Mouse (Mus musculus) neural tube, embryonic 14.5 days (tissue): ENCODE measurements at regions not wholly inside any gene's neighbourhood (a gene's known extent, or its start where the extent isn't known, plus 50 kb on each side); places are given as distances from the start of the nearest gene placed in this dataset.
"Not testable (repeated sequence)": the region's sequence is repeated elsewhere in the genome, so short reads cannot be mapped to it uniquely, and the experiment has no call there.

ENCODE experiments used
- ATAC-seq: fragments of 200-750 bp; cut with Nextera tagmentation; 2 replicates; pipeline ENCODE4 v1.8.0; 2017; ENCODE audit warnings: low read depth, mild to moderate bottlenecking, moderate TSS enrichment, moderate library complexity
- H3K27ac ChIP-seq: fragments of 300-500 bp; sonication (generic); 2 replicates; pipeline ENCODE4 v1.5.1; 2014; ENCODE audit warnings: low read depth, mild to moderate bottlenecking, control low read depth, low read length, moderate library complexity, mixed read lengths
- H3K27me3 ChIP-seq: fragments of 300-500 bp; sonication (generic); 2 replicates; pipeline ENCODE4 v1.6.1; 2014; ENCODE audit warnings: low read length; ENCODE audit not compliant: control insufficient read depth, insufficient read depth
- H3K36me3 ChIP-seq: fragments of 300-500 bp; sonication (generic); 2 replicates; pipeline ENCODE4 v1.6.1; 2014; ENCODE audit warnings: low read length, mixed read lengths; ENCODE audit not compliant: control insufficient read depth, insufficient read depth
- H3K4me1 ChIP-seq: fragments of 300-500 bp; sonication (generic); 2 replicates; pipeline ENCODE4 v1.6.1; 2014; ENCODE audit warnings: low read length; ENCODE audit not compliant: control insufficient read depth, insufficient read depth
- H3K4me2 ChIP-seq: fragments of 300-500 bp; sonication (generic); 2 replicates; pipeline ENCODE4 v1.6.1; 2014; ENCODE audit warnings: mild to moderate bottlenecking, low read depth, low read length, control low read depth
- H3K4me3 ChIP-seq: fragments of 300-500 bp; sonication (generic); 2 replicates; pipeline ENCODE4 v1.5.1; 2014; ENCODE audit warnings: low read depth, low read length, control low read depth, mixed read lengths
- H3K9ac ChIP-seq: fragments of 300-500 bp; sonication (generic); replicated peaks from 2 replicates; pipeline ENCODE4 v1.6.1; 2014; ENCODE audit warnings: low read depth, mild to moderate bottlenecking, control low read depth, low read length, mixed read lengths
- H3K9me3 ChIP-seq: fragments of 300-500 bp; sonication (generic); 2 replicates; pipeline ENCODE4 v1.6.1; 2016; ENCODE audit warnings: low read length; ENCODE audit not compliant: control insufficient read depth
- WGBS: fragments of 180-500 bp; shearing (Covaris S2); extraction: QIAGEN DNeasy Blood & Tissue Kit; methylation state at CpG from one replicate; pipeline ENCODE4 v1.1.7; 2014; 5-methylcytosine and 5-hydroxymethylcytosine counted together

DNA sequence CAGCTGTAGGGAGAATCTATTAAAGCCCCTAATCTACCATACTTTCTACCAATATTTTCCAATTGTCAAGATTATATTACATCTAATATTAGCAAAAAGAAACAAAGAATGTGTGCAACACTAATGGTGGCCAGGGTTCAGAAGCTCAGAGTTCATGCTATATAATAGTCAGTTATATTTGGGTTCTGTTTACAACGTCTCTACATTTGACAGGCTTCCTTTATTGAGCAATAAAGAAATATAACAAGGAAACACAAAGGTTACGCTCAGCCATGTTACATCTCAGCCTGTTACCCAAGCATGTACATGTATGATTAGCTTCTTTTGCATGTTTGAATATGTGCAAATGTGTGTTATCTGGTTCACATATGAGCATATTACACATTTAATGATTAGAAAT lies 247.7 kb upstream of the Speer4f2 start:
- no peaks in the 10 kb centered on the region for H3K27me3 ChIP-seq
- no peak overlapping the region for H3K27ac ChIP-seq
- no peaks in the 10 kb centered on the region for H3K4me1 ChIP-seq
- no peak overlapping the region for H3K4me3 ChIP-seq
- H3K9me3 ChIP-seq = no peaks in the 10 kb centered on the region
- ATAC-seq = no peak
- H3K9ac ChIP-seq = no peak overlapping the region
- 82% methylated on average over 2 of the region's 2 CpGs for WGBS
- H3K36me3 ChIP-seq = no peaks in the 10 kb centered on the region
- no peak overlapping the region for H3K4me2 ChIP-seq

DNA sequence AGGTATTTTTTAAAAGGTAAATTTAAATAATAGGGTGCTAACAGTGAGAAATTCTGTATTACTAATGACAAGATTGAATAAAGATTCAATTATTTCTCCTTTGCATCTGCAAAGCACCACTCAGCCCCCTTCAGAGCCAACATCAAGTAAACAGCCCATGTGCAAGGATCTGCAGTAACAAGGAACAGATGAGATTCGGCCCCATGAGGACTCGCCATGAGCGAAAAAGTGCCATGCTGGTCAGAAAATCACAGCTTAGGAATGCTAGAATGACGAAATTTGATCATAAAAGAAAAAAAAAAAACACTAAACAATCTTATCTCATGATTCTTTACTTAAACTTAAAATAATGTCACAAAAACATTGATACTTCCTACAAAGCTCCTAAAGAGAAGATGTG lies 245.5 kb upstream of the Speer4f2 start:
- H3K27ac ChIP-seq = no peak overlapping the region
- no peak overlapping the region for H3K9ac ChIP-seq
- H3K4me3 ChIP-seq = no peak overlapping the region
- WGBS = 82% methylated on average over 4 of the region's 4 CpGs
- H3K36me3 ChIP-seq = no peaks in the 10 kb centered on the region
- H3K27me3 ChIP-seq = no peaks in the 10 kb centered on the region
- no peaks in the 10 kb centered on the region for H3K4me1 ChIP-seq
- H3K9me3 ChIP-seq = no peaks in the 10 kb centered on the region
- ATAC-seq = no peak
- H3K4me2 ChIP-seq = no peak overlapping the region

DNA sequence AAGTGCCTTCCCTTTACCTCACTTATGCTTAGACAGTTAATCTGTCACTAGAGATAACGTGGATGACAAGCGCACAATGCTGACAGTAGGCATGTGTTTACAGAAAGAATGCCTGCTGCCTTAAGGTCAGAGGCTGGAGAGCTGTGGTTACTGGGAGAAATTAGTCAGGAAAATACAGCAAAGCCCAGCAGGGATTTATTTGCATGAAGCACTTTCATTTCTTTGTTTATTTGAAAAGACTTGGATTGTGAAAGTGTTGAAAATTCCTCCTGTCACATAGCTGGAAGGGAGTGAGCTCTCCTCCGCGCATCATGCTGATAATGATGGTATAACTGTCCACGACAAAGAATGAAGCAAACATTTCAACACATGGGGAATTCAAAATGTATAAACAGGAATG lies 237.5 kb upstream of the Speer4f2 start:
- Histone ChIP-seq H3K36me3 (no peaks in the 10 kb centered on the region), H3K4me2 (no peak overlapping the region), H3K9me3 (no peaks in the 10 kb centered on the region), H3K4me1 (no peaks in the 10 kb centered on the region), H3K4me3 (no peak overlapping the region), H3K9ac (no peak overlapping the region), H3K27me3 (no peaks in the 10 kb centered on the region), H3K27ac (no peak overlapping the region)
- WGBS = 71% methylated on average over 5 of the region's 5 CpGs
- ATAC-seq = no peak

DNA sequence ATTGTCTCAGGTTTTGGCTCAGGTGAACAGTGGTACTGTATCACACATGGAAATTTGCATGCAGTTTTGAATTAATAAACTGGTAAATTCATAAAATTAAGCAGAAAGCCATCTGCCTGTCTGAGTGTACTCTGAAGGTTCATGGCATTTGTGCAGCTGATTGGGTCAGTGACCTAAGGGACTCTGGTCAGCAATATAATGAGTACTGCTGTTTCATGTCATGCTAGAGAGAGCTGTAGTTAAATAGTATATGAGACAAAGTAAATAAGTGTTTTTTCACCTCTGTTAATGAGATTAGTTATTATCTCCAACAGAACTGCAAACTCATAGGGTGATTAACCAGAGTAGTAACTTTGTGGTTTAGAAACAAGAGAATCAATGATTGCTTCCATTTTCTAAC lies 231.4 kb upstream of the Speer4f2 start:
- H3K9me3 ChIP-seq = no peaks in the 10 kb centered on the region
- H3K27ac ChIP-seq = no peak overlapping the region
- H3K4me2 ChIP-seq = no peak overlapping the region
- no peaks in the 10 kb centered on the region for H3K27me3 ChIP-seq
- H3K9ac ChIP-seq = no peak overlapping the region
- no peak overlapping the region for H3K4me3 ChIP-seq
- no peak for ATAC-seq
- H3K4me1 ChIP-seq = no peaks in the 10 kb centered on the region
- no peaks in the 10 kb centered on the region for H3K36me3 ChIP-seq

DNA sequence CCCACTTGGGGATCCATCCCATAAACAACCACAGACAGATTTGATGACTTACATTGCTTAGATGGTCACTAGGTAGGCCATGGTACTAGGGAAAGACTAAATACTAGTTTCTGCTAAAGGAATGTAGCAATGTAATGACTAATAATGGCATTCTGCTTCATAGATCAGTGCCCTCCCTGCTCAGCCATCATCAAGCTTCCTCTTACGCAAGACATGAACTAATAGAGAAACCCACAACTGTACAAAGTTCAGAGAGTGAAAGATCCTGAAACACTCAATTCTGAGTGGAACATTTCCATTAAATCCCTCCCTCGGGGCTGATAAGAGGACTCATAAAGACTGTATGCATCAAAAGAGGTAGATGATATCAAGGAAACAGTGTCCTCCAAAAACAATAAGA lies 198.4 kb upstream of the Speer4f2 start:
- no peak for ATAC-seq
- Histone ChIP-seq H3K27me3 (no peaks in the 10 kb centered on the region), H3K27ac (no peak overlapping the region), H3K4me3 (no peak overlapping the region), H3K36me3 (no peaks in the 10 kb centered on the region), H3K4me1 (no peaks in the 10 kb centered on the region), H3K9ac (no peak overlapping the region), H3K9me3 (no peaks in the 10 kb centered on the region), H3K4me2 (no peak overlapping the region)
- WGBS = 85% methylated on average over 2 of the region's 2 CpGs

DNA sequence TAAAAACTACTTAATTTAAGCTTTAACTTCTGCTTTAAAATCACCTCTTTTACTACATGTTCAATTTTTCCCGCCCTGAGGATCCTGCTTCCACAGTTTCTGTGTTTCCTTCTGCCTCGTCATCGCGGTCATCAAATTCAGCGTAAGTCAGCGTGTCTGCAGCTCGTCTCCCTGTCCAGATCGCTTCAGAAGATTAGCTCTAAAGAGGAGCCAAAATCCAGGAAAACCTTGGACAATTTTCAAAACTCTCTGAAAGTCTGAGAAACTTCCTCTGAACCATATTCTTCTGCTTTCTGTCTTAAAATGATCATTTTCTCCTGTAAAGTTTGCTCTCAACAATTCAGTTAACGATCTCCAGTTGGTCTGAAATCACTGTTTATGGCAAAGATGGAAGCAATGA lies 196.2 kb upstream of the Speer4f2 start:
- Histone ChIP-seq H3K9me3 (no peaks in the 10 kb centered on the region), H3K9ac (no peak overlapping the region), H3K4me1 (no peaks in the 10 kb centered on the region), H3K36me3 (no peaks in the 10 kb centered on the region), H3K4me3 (no peak overlapping the region), H3K4me2 (no peak overlapping the region), H3K27me3 (no peaks in the 10 kb centered on the region), H3K27ac (no peak overlapping the region)
- WGBS = 87% methylated on average over 9 of the region's 9 CpGs
- no peak for ATAC-seq

DNA sequence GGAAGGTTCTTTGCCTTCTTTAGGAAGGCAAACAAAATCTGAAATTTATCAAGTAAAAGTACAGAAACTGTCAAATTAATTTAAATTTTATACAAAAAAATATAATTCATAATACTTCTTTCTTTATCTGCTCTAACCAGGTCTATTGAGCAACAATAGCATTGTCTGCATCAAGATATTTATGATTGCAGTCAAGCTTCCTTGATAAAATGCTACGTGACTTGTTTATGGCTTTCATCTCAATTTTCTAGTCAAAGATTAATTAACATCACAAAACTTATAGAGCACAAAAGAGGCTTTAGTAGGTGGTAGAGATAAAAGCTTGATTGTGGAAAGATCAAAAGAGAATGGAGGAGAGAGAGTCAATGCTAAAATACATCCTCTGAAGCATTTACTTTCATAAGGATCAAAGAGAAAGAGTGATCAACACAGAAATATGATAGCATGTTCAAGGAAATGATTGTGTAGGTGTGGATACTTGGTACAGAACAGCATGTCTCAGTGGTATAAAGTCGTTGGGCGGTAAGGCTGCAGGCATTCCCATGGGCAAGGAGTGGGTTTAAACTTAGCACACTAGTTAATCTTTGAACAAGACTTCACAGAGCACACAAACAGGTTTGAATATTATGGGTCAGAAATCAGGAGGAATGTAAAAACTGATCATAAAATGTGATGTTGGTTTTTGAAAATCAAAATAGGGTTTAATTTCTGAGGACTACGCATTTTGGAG lies 164.3 kb upstream of the Speer4f2 start:
- no peaks in the 10 kb centered on the region for H3K27me3 ChIP-seq
- H3K4me2 ChIP-seq = no peak overlapping the region
- no peaks in the 10 kb centered on the region for H3K4me1 ChIP-seq
- 74% methylated on average over 4 of the region's 4 CpGs for WGBS
- H3K9me3 ChIP-seq = no peaks in the 10 kb centered on the region
- H3K9ac ChIP-seq = no peak overlapping the region
- H3K4me3 ChIP-seq = no peak overlapping the region
- no peak overlapping the region for H3K27ac ChIP-seq
- no peaks in the 10 kb centered on the region for H3K36me3 ChIP-seq
- ATAC-seq = no peak

DNA sequence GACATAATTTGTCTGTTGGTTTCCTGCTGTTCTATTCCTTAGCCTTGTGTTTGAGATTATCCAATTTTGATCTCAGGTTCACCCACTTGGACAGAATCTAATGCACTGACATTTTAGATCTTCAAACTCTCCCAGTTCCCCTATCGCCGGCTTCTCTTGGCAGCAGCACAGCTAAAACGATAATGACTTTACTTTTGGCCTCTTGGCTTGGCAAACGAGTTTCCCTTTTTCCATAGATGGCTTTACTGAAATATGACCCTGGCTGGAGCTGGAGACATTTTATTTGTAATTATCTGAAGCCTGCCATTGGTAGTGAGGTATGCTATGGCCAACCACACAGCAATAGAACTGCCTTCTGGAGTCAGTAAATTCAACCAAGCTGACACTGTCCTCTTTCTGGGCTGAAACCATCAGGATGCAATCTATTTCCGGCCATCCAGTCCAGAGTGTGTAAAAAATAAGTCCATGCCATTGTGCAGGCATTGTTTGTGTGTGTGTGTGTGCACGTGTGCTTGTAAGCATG lies 162.2 kb upstream of the Speer4f2 start:
- Histone ChIP-seq H3K27ac (no peak overlapping the region), H3K9ac (no peak overlapping the region), H3K4me1 (no peaks in the 10 kb centered on the region), H3K27me3 (no peaks in the 10 kb centered on the region), H3K36me3 (no peaks in the 10 kb centered on the region), H3K4me3 (no peak overlapping the region), H3K9me3 (no peaks in the 10 kb centered on the region), H3K4me2 (no peak overlapping the region)
- ATAC-seq = no peak
- 73% methylated on average over 6 of the region's 6 CpGs for WGBS

GRCm38 (mm10) chr5:17223542-17223941 lies 149.4 kb upstream of the Speer4f2 start:
- H3K4me2 ChIP-seq, H3K27me3 ChIP-seq, H3K36me3 ChIP-seq, H3K9me3 ChIP-seq, H3K4me1 ChIP-seq, ATAC-seq, H3K4me3 ChIP-seq, H3K9ac ChIP-seq, H3K27ac ChIP-seq: not testable (repeated sequence)
- 75% methylated on average over 1 of the region's 1 CpGs for WGBS
